ENCODE assay signal across 9 mouse cellular contexts in genomic region chr6:47648899-47649298, GRCm38 (mm10). TPM values are rescaled to one million over a fixed set of nuclear protein-coding genes. Genes with fewer than 3 reads are reported as not detected.
A peak's percentile ranks its signal among the peaks of the same experiment; 100 is the strongest.
DNase-seq lines count a peak whose midpoint lies in the region; ATAC-seq lines count a peak whose summit lies in the region.
"Had no signal": no experiment of that assay in that cellular context is flagged by ENCODE, and none has a peak within 500 bp of the region (broad histone marks: within the 10 kb centered on the region; RNA-seq: fewer than 3 reads in every experiment).

No protein-coding gene starts in this region.

- ATAC-seq in activated CD4-positive, CD25-positive, alpha-beta regulatory T cell, adult 4 months = no peak

- DNase-seq in adrenal gland, postnatal 14 days = peak; percentile 3
- no peak for DNase-seq in adrenal gland, adult 8-10 months
- peak; percentile 1 to 7 for DNase-seq in left cerebral cortex, adult 18-20 months (ENCODE audit: low spot score in 2 of 2)
- no peak for DNase-seq in left cerebral cortex, adult 9 months (ENCODE audit: low spot score in 2 of 2)
- DNase-seq in c-Kit-negative CD71-positive TER-119-positive erythroid progenitor cells, embryonic 14.5 days (ENCODE audit: low read depth, low spot score) = peak; percentile 15
- DNase-seq in left cerebral cortex, postnatal 36 days (ENCODE audit: low spot score in 2 of 2) = peak; percentile 5 to 7
- no peak for DNase-seq in embryo, embryonic 10 days (ENCODE audit: low spot score)
- DNase-seq: liver had no signal

- intact Hi-C loops in left cerebral cortex, postnatal 36 days (cut with DNase I) = no loop called here

RNA-seq across cellular contexts. Expression of gene Ezh2, which starts 53.8 kb away (rescaled TPM):
- total RNA-seq in adrenal gland, postnatal 14 days (2021) = 36.6 and 38.2 TPM in 2 replicates
- 10 to 100 TPM in 3 of 4 experiments, 1 to 10 TPM in 1; 7.6 to 16.1 (median 12.4) TPM for total RNA-seq in adrenal gland, adult 8-10 months (2022)
- 10 to 100 TPM; 12.1 to 12.9 TPM for total RNA-seq in left cerebral cortex, adult 18-20 months (2021)
- total RNA-seq in left cerebral cortex, postnatal 36 days (2021) = 10 to 100 TPM; 12.8 to 13.7 TPM
- polyA plus RNA-seq in activated CD4-positive, CD25-positive, alpha-beta regulatory T cell, adult 4 months (2017; shearing (Covaris generic)) = 10 to 100 TPM; 47.7 to 50.9 TPM

Comparison
In these comparisons a context has a peak if more than half of its experiments do, and no peak if none do; other contexts are left out.
1. DNase-seq: peak in adrenal gland, postnatal 14 days (single experiment), left cerebral cortex, adult 18-20 months (2 of 2), c-Kit-negative CD71-positive TER-119-positive erythroid progenitor cells, embryonic 14.5 days (single experiment) and left cerebral cortex, postnatal 36 days (2 of 2); none in adrenal gland, adult 8-10 months (single experiment), left cerebral cortex, adult 9 months (0 of 2) and embryo, embryonic 10 days (single experiment).